Mouse (Mus musculus) right cerebral cortex, postnatal 4 days (tissue): ENCODE data around the gene Gps1.
"Not testable (repeated sequence)": the region's sequence is repeated elsewhere in the genome, so short reads cannot be mapped to it uniquely, and the experiment has no call there.

Source experiments
- DNase-seq: peaks from one replicate; pipeline ENCODE4 v3.0.0-alpha.2; 2022

The Gps1 gene

GRCm38 (mm10) chr11:120784064-120784791, at the start of gene Gps1, which contains the start of gene Rfng:
Gps1 (plus strand) TSS chr11:120784272.
Rfng (minus strand) TSS chr11:120784207.
- peak; percentile 77 for DNase-seq

GRCm38 (mm10) chr11:120736424-120736823, 47.6 kb upstream of the Gps1 start:
- DNase-seq: no peak

- no peak for DNase-seq
These were observed 43.1 kb upstream of the Gps1 start for GRCm38 (mm10) chr11:120740981-120741380.

- no peak for DNase-seq
These were observed 39.9 kb upstream of the Gps1 start for GRCm38 (mm10) chr11:120744121-120744701.

GRCm38 (mm10) chr11:120747974-120748373, 36.1 kb upstream of the Gps1 start:
- no peak for DNase-seq

GRCm38 (mm10) chr11:120749430-120749829, 34.6 kb upstream of the Gps1 start:
- no peak for DNase-seq

- DNase-seq: no peak
These were observed 32.5 kb upstream of the Gps1 start for GRCm38 (mm10) chr11:120751606-120752005.

GRCm38 (mm10) chr11:120760236-120760635, 23.8 kb upstream of the Gps1 start:
- DNase-seq: no peak

- no peak for DNase-seq
These were observed 22.0 kb upstream of the Gps1 start for GRCm38 (mm10) chr11:120761811-120762671.

GRCm38 (mm10) chr11:120762672-120763041, 21.4 kb upstream of the Gps1 start, which contains the start of gene Hmga1b:
Hmga1b (plus strand) TSS chr11:120762794.
- not testable (repeated sequence) for DNase-seq

GRCm38 (mm10) chr11:120763121-120763999, 20.7 kb upstream of the Gps1 start:
- DNase-seq: not testable (repeated sequence)

GRCm38 (mm10) chr11:120767023-120767422, 17.0 kb upstream of the Gps1 start:
- not testable (repeated sequence) for DNase-seq

GRCm38 (mm10) chr11:120768206-120768605, 15.9 kb upstream of the Gps1 start:
- no peak for DNase-seq

- DNase-seq: no peak
These were observed 11.3 kb upstream of the Gps1 start for GRCm38 (mm10) chr11:120772749-120773148.

GRCm38 (mm10) chr11:120773463-120774190, 10.4 kb upstream of the Gps1 start:
- no peak for DNase-seq

GRCm38 (mm10) chr11:120775774-120776469, 8.2 kb upstream of the Gps1 start:
- DNase-seq: peak; percentile 99

- DNase-seq: no peak
These were observed 6.9 kb upstream of the Gps1 start for GRCm38 (mm10) chr11:120777123-120777522.

GRCm38 (mm10) chr11:120779876-120780275, 4.2 kb upstream of the Gps1 start:
- no peak for DNase-seq

- not testable (repeated sequence) for DNase-seq
These were observed 2.7 kb upstream of the Gps1 start for GRCm38 (mm10) chr11:120781361-120781760.

GRCm38 (mm10) chr11:120783426-120784063, 527 bp upstream of the Gps1 start:
- DNase-seq: no peak

GRCm38 (mm10) chr11:120785145-120785544, 1.1 kb downstream of the Gps1 start:
- no peak for DNase-seq
